Mouse (Mus musculus): Measurements from ENCODE around the gene Sbk3.

Gene Sbk3

DNA sequence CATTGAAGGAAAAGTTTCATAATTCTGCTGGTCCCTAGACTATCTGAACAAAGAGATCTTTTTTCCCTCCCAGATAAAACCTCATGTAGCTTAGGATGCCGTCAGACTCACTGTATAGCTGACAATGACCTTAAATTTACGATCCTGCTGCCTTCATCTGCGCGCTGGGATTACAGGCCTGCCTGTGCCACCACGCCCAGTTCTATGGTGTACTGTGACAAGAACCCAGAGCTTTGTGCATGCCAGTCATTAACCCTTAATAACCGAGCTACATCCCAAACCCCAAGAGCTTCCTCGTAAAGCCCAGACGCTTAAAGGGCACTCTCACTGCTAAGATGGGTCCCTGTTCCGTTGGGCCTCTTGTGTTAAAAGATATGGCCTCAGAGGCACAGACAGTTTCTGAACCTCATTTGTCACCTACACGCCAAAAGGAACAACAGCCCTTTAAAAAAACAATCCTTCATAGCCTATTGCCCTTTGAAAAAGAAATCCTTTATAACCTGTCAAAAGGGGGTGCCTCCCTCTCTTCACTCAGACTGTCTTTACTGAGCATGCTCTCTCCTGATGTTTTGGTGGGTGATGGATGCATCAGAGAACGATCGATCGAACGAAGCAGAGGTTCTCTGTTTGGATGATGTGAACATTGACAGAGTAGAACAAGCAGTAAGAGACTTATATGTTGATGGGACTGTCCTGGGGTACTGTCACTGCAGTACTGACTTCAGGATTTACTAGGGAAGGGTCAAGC is 55.1 kb downstream of the Sbk3 start:
- DNase-seq (ENCODE audit: extremely low spot score, low read depth, low spot score), result no peak
